Mouse (Mus musculus): ENCODE data around the gene Htra3.

Gene Htra3

DNA sequence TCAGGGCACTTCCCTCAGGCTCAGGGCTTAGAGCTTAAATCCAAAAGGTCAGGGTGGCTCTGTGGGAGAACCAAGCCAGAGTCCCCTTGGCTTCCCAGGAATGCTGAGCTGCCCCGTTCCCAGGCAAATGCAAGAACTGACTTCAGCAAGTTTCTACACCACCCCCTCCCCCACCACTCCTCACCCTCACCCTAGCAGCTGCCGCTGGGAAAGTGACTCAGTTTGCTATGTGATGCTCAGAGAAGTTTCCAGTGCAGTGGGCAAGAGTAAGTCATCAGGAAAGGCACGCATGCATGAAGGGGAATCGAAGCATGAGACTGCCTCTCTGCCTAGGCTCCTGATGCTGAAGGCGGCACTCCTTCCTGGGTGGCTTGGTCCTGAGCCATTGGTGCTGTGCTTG is 62.6 kb downstream of the Htra3 start:
- in situ Hi-C loops (cut with MboI) = no loop called here

DNA sequence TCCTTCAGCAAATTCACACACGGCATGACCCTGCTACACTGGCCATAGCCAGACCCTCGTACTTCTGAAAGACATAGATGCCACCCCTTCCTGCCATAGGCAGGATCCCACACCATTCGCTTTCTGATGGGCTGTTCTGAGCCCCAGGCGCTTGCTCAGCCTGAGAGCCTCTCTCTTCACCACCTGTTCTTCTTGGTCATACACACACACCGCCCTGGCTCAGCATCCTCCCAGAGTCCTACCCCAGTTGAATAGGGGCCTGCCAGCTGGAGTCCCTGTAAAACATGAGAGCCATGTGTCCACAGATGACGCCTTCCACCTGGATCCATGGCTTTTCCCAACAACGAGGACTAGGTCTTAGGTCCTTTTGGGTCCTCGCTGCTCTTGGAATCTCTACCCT is 66.9 kb downstream of the Htra3 start:
- in situ Hi-C loops (cut with MboI) = no loop called here

DNA sequence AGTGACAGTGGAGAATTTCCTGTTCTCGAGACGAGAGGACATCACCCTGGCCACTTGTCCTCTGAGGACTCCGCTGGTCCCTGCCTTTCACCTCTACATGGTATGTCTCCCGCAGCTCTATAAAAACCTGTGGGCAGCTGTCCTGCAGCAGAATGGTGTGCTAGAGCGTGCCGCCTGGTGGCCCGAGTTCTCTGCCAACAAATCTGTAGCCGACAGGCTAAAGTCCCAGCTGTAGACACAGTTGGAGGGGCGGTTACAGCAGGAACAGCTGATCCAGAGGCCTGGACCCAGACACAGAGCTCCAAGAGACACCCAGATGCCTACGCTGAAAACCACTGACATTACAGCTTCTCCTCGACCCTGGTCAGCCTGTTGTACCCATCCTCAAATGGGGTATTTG is 67.7 kb downstream of the Htra3 start:
- in situ Hi-C loops (cut with MboI) = no loop called here

DNA sequence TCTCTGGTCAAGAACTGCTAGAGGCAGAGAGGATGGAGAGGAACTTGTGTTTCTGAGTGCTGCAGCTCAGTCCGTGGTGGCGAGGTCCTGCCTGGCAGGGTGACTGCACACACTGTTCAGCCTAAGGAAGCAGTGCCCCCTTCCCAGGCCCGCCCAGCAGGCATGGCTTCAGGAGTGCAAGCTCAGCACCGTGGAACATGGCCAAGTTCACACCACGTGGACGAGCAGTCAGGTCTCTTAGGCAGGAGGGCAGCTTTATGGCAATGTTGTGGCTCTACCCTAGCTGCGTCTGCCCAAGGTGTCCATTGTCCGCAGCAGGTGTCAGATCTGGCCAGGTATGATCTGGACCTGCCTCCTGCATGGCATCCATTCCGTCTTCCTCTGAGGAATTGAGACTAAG is 68.4 kb downstream of the Htra3 start:
- in situ Hi-C loops (cut with MboI) = no loop called here

DNA sequence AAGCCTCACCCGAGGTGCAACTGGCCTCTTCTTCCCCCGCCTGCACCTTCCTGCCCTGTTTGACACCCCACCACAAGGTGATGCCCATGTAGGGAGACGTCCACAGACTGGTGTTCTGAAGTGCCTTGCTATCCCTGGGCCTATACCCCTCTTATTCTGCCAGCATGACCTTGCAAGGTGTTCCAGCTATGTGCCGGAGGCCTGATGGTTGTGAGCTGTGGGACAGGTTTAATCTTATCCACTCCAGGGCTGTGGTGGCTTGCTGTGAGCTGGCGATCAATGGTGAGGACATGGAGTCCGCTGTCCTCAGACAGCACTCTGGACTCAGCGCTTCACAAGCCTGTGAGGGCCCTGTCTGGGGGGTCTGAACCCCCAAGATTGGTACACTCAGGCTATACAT is 69.2 kb downstream of the Htra3 start:
- in situ Hi-C loops (cut with MboI) = no loop called here

DNA sequence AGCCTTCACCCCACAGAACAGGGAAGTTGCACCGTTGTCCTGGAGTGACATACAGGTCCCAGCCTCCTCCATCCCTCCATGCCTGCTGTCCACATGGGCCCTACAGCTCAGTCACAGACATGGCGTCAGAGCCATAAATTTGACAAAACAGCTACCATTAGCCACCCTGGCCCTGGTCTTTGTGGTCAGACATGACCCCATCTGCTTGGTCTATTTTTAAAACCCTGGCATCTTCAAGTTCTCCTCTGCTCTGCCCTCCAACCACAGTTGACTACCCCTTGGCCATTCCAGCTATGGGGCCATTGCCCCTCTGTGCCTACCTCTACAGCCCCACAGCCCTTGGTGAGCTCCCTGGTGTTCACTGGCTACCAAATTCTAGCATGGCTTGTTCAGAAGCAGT is 69.6 kb downstream of the Htra3 start:
- in situ Hi-C loops (cut with MboI) = no loop called here

DNA sequence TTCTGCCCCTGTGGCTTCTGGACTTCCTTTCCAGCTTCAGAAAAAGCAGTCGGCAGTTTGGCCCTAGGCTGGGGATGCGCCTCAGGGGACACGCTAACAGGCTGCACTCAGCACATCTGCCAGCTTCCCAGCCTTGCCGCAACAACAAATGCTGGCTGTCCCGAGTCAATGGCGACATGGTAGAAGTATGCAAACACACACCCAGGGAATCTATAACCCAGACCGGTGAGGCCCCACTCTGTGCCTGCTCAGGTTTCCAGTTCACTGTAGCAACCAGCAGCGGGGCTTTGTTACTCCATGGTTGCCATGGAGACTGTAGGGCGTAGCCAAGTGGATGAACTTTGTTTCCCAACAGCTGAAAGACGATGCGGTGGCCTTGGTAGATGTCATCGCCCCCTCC is 70.2 kb downstream of the Htra3 start:
- in situ Hi-C loops (cut with MboI) = no loop called here

DNA sequence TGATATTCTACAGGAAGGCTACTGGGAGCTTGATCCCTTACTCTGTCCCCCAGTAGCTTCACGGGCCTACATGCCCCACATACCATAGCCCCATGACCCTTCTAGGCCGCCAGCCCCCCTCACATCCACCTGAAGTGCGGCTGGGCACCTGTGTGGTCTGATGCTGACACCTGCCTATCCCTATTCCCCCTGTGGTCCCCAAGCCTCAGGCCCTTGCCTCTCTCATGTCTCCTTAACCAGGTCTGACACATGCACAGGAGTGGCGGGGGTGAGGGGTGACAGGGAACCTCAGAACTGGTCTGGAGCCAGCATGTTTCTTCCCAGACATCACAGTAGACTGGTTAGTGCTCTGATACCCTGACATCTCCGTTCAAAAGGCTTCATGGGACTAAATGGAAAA is 71.0 kb downstream of the Htra3 start:
- in situ Hi-C loops (cut with MboI) = no loop called here

DNA sequence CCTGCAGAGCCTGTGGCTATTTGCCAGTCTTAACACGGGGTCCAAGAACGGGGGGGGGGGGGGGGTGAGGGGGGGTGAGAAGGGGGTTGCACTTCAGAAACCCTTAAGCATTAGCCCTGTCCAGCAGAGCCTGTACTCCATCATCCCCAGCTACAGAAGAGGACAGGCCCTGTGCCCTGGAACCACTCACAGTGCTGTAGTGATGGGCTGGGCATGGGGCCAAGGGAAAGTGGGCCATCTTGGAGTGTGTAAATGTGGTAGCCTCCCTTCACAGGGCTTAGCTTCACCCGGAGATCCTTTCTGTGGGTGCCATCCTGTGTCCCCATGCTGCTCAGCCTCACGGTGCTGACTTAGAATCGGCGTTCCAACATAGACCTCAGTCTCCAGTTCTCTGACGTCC is 71.8 kb downstream of the Htra3 start:
- in situ Hi-C loops (cut with MboI) = no loop called here

DNA sequence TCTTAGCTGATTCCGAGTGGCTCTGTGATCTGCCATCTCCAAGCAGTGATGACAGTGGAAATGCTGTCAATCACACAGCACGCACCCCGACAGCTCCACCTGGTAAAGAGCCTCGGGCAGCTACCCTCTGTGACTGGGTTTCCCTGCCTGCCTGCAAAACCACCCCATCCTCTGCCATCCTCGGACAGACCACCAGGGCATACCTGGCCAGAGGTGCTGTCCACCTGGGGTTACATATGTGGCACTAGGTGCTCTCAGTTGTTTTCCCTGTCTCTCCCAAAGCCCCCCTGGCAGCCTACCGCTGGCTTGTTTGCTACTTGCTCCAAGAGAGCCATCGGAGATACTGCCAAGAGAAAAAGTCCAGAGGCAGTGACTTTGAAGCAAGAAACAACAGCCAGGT is 72.8 kb downstream of the Htra3 start:
- in situ Hi-C loops (cut with MboI) = no loop called here

DNA sequence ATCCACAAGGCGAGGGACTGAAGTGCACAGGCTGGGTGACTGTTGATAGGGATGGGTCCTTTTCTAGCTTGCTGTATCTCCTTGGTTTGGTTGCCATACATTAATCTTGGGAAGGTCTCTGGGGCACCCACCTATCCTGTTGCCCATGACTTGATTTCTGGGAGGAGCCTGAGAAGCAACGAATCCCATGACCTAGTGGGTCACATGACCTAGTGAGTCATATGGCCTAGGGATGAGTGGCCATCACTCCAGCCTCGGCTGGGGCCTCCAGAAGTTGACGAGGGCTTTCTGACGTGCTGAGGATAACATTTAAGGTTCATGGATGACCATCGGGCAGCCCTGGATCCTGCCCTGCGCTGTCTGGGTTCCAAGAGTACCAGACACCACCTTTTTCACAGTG is 74.2 kb downstream of the Htra3 start:
- in situ Hi-C loops (cut with MboI) = no loop called here

Measured in mature B cell (primary cell).